Mouse (Mus musculus): ENCODE data around the gene Gm20388. TPM values are rescaled to one million over a fixed set of nuclear protein-coding genes. Genes with fewer than 3 reads are reported as not detected.

Gene Gm20388
- total RNA-seq, 1 experiment, result 27.0 TPM

DNA sequence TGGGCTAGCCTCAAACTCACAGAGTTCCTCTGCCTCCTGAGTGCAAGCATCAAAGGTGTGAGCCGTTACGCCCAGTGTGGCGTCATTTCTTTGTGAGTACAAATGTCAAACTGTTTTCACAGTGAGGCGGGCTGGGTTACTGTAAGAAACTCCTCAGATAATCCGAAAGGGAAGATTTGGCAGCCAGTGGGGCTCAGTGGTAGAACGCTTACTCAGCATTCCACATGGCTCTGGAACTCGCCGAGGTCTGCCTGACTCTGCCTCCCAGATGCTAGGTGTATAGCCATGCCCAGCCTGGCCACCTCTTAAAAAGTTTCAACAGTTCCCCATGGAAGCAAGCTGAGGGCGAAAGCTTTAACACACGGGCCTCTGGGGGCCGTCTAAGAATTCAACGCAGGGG, 3441.5 kb downstream of the Gm20388 start:
- Histone ChIP-seq H3K9ac (ENCODE audit: insufficient read depth, low read depth, low read length, poor library complexity, severe bottlenecking) (no peak overlapping the region), H3K9me3 (ENCODE audit: control insufficient read depth, insufficient read depth, low read depth, low read length) (no peaks in the 10 kb centered on the region), H3K27ac (ENCODE audit: insufficient read depth, low read depth, low read length, poor library complexity, severe bottlenecking) (no peak overlapping the region), H3K36me3 (ENCODE audit: control insufficient read depth, insufficient read depth, low read length, poor library complexity, severe bottlenecking) (peaks cover 7% of the 10 kb centered on the region; the same call in 1 of the 2 replicates), H3K4me1 (ENCODE audit: control insufficient read depth in 2 of 2, insufficient read depth in 2 of 2, low read length in 2 of 2, poor library complexity in 1 of 2) (peaks cover 2% of the 10 kb centered on the region in 2 experiments; a peak in 2 of 4 replicates), H3K4me3 (ENCODE audit: insufficient read depth in 1 of 2, low read depth in 1 of 2, low read length in 2 of 2, poor library complexity in 1 of 2, severe bottlenecking in 1 of 2) (no peak overlapping the region)
- in situ Hi-C loops (cut with MboI; ENCODE audit: low sequenced_read_pairs in 2 of 2, unreplicated experiment in 2 of 2), result no loop called here
- DNase-seq (ENCODE audit: low read depth, low spot score), result no peak
- TF ChIP-seq MAFK (IDR thresholded peaks at IDR 0.05; ENCODE audit: insufficient read depth, low read depth, low read length) (peak; percentile 75), HCFC1 (IDR thresholded peaks at IDR 0.05; ENCODE audit: borderline replicate concordance, insufficient read depth, low read length) (no peak)

GRCm38 (mm10) chr8:123352786-123353185, 3442.1 kb downstream of the Gm20388 start:
- H3K9me3 ChIP-seq (ENCODE audit: control insufficient read depth, insufficient read depth, low read depth, low read length), result no peaks in the 10 kb centered on the region
- in situ Hi-C loops (cut with MboI; ENCODE audit: low sequenced_read_pairs in 2 of 2, unreplicated experiment in 2 of 2), result no loop called here
- DNase-seq (ENCODE audit: low read depth, low spot score), result no peak
- peaks cover 5% of the 10 kb centered on the region; the same call in 1 of the 2 replicates for H3K36me3 ChIP-seq (ENCODE audit: control insufficient read depth, insufficient read depth, low read length, poor library complexity, severe bottlenecking)
- H3K9ac ChIP-seq (ENCODE audit: insufficient read depth, low read depth, low read length, poor library complexity, severe bottlenecking), result no peak overlapping the region
- H3K4me1 ChIP-seq (ENCODE audit: control insufficient read depth in 2 of 2, insufficient read depth in 2 of 2, low read length in 2 of 2, poor library complexity in 1 of 2), result peaks cover 2% of the 10 kb centered on the region in 2 experiments; a peak in 2 of 4 replicates
- H3K4me3 ChIP-seq (ENCODE audit: insufficient read depth in 1 of 2, low read depth in 1 of 2, low read length in 2 of 2, poor library complexity in 1 of 2, severe bottlenecking in 1 of 2), result no peak overlapping the region
- no peak for TF ChIP-seq HCFC1 (IDR thresholded peaks at IDR 0.05; ENCODE audit: borderline replicate concordance, insufficient read depth, low read length)
- no peak for TF ChIP-seq ZNF384 (IDR thresholded peaks at IDR 0.05; ENCODE audit: low read depth, low read length)
- no peak for TF ChIP-seq CHD2 (IDR thresholded peaks at IDR 0.05; ENCODE audit: low read depth, low read length)
- no peak for TF ChIP-seq ZC3H11A (IDR thresholded peaks at IDR 0.05; ENCODE audit: borderline replicate concordance, low read depth, low read length)
- no peak for TF ChIP-seq MAFK (IDR thresholded peaks at IDR 0.05; ENCODE audit: insufficient read depth, low read depth, low read length)
- H3K27ac ChIP-seq (ENCODE audit: insufficient read depth, low read depth, low read length, poor library complexity, severe bottlenecking), result no peak overlapping the region

DNA sequence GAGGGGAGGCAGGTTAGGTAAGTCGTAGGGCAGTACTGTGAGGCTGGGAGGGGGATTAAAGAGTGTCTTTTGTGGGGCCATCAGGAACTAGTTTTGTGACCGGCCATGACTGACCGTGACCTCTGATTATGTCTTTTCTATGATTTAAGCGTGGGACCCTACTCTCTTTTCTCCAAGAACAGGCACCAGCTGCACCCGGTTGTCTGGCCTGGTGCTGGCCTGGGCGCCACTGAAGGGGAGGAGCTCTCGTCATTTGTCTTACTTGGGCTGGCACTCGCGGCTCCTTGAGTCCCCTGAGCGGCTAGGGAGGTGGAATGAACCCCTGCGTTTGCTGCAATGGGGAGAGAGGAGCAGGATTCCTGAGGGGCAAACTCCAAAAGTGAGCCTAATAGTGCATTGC, 3442.6 kb downstream of the Gm20388 start:
- Histone ChIP-seq H3K9ac (ENCODE audit: insufficient read depth, low read depth, low read length, poor library complexity, severe bottlenecking) (no peak overlapping the region), H3K4me1 (ENCODE audit: control insufficient read depth in 2 of 2, insufficient read depth in 2 of 2, low read length in 2 of 2, poor library complexity in 1 of 2) (peaks cover 2% of the 10 kb centered on the region in 2 experiments; a peak in 2 of 4 replicates), H3K4me3 (ENCODE audit: insufficient read depth in 1 of 2, low read depth in 1 of 2, low read length in 2 of 2, poor library complexity in 1 of 2, severe bottlenecking in 1 of 2) (no peak overlapping the region), H3K36me3 (ENCODE audit: control insufficient read depth, insufficient read depth, low read length, poor library complexity, severe bottlenecking) (0 out of 2 replicates have a peak, but pooled peaks cover 4% of the 10 kb centered on the region), H3K27ac (ENCODE audit: insufficient read depth, low read depth, low read length, poor library complexity, severe bottlenecking) (no peak overlapping the region), H3K9me3 (ENCODE audit: control insufficient read depth, insufficient read depth, low read depth, low read length) (no peaks in the 10 kb centered on the region)
- no peak for TF ChIP-seq ZNF384 (IDR thresholded peaks at IDR 0.05; ENCODE audit: low read depth, low read length)
- in situ Hi-C loops (cut with MboI; ENCODE audit: low sequenced_read_pairs in 2 of 2, unreplicated experiment in 2 of 2), result no loop called here
- DNase-seq (ENCODE audit: low read depth, low spot score), result no peak

DNA sequence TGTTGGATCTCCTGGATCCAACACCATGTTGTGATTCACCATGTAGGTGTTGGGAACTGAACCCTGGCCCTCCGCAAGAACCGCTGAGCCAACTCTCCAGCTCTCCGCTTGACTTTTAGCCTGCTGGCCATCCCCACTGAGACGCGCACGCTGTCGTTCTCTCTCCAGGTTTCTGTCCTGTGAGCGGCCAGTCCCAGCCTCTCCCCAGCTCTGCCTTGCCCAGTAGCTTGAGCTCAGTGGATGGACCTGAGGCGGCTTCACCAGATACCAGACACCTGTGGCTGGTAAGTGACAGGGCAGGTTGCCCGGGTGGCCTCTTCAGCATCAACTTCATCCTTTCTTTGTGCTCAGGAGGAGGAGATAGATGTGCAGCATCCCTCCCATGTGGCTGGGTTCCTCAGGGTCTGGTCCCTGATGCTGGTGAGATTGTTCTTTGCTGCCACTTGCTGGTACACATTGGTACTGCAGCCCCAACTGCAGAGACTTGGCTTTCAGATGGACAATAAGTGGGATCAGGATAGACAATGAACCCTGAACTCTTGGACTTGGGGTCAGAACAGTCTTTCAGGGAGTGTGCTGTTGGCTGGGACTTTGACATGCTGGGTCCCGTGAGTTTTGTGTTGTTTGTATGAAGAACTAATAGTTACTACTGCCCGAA, 3450.6 kb downstream of the Gm20388 start:
- Histone ChIP-seq H3K4me1 (ENCODE audit: control insufficient read depth in 2 of 2, insufficient read depth in 2 of 2, low read length in 2 of 2, poor library complexity in 1 of 2) (no peaks in the 10 kb centered on the region; a peak in 1 of 4 replicates), H3K4me3 (ENCODE audit: insufficient read depth in 1 of 2, low read depth in 1 of 2, low read length in 2 of 2, poor library complexity in 1 of 2, severe bottlenecking in 1 of 2) (no peak overlapping the region), H3K9me3 (ENCODE audit: control insufficient read depth, insufficient read depth, low read depth, low read length) (no peaks in the 10 kb centered on the region), H3K9ac (ENCODE audit: insufficient read depth, low read depth, low read length, poor library complexity, severe bottlenecking) (no peak overlapping the region), H3K27ac (ENCODE audit: insufficient read depth, low read depth, low read length, poor library complexity, severe bottlenecking) (no peak overlapping the region), H3K36me3 (ENCODE audit: control insufficient read depth, insufficient read depth, low read length, poor library complexity, severe bottlenecking) (peaks cover 20% of the 10 kb centered on the region; the same call in 1 of the 2 replicates)
- no peak for DNase-seq (ENCODE audit: low read depth, low spot score)
- in situ Hi-C loops (cut with MboI; ENCODE audit: low sequenced_read_pairs in 2 of 2, unreplicated experiment in 2 of 2), result no loop called here
- TF ChIP-seq ZC3H11A (IDR thresholded peaks at IDR 0.05; ENCODE audit: borderline replicate concordance, low read depth, low read length) (peak; percentile 44; the same call in 1 of the 2 replicates), CHD2 (IDR thresholded peaks at IDR 0.05; ENCODE audit: low read depth, low read length) (no peak)
